Mouse (Mus musculus): ENCODE results near the gene Angptl7.

Angptl7 gene

DNA sequence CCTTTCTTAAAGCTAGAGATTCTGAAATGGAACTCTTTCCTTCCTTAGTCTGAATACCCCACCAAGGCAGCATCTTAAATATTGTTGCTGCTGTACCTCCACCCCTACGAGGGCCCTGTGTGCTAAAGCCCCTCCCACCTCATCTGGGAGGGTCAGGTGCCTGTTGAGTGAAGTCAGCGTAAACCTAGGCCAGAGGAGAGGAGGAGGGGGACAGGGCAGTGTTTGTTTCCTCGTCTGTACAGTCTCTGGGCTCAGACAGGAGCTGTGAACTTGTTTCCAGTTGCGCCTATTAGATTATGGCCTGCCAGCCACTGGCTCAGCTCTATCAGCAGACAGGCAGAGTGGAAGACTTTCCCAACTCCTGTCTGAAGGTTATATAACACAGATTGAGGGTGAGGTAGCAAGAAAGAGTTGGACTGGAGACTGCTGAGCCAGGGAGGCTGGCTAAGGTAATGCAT lies at the start of gene Angptl7:
Angptl7 (minus strand) TSS at position 51 of the 458 bp plus-strand sequence.
- DNase-seq (ENCODE audit: low spot score in 2 of 2): no peak

- peak in 1 of 2 experiments; percentile 29 for DNase-seq (ENCODE audit: low spot score in 2 of 2)
These were observed 48.8 kb upstream of the Angptl7 start for GRCm38 (mm10) chr4:148549106-148549505.

- DNase-seq (ENCODE audit: low spot score in 2 of 2): peak in 1 of 2 experiments; percentile 16
These were observed 35.6 kb upstream of the Angptl7 start for GRCm38 (mm10) chr4:148535876-148536275.

DNA sequence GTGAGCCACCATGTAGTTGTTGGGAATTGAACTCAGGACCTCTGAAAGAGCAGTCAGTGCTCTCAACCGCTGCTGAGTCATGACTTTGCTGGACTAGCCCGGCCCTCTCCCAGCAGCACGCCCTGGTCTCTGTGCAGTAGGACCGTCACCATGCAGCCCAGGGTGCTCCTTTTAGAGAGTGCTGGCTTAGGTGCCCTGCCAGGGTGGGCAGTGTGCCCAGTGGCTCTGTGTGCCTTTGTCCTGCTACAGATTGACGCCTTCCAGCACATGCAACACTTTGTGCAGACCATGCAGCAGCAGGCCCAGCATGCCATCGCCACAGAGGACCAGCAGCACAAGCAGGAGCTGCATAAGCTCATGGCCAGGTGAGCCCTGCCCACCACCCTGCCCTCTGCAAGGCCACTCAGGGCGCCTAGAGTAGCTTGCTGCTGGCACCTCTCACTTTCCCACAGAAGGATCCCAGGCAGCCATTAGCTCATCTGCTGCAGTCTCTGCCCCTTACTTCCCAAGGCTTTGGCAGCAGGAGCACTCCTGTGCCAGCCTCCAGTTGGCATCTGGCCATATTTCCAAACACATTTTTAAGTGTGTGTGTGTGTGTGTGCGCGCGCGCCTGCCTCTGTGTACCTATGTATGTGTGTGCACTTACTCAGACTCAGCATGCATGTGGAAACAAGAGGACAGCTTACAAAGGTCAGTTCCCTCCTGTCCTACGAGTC lies 33.5 kb upstream of the Angptl7 start:
- DNase-seq (ENCODE audit: low spot score in 2 of 2): peak in 1 of 2 experiments; percentile 51

GRCm38 (mm10) chr4:148532516-148532915 lies 32.3 kb upstream of the Angptl7 start:
- no peak for DNase-seq (ENCODE audit: low spot score in 2 of 2)

- DNase-seq (ENCODE audit: low spot score in 2 of 2): no peak
These were observed 31.1 kb upstream of the Angptl7 start for GRCm38 (mm10) chr4:148531341-148531740.

DNA sequence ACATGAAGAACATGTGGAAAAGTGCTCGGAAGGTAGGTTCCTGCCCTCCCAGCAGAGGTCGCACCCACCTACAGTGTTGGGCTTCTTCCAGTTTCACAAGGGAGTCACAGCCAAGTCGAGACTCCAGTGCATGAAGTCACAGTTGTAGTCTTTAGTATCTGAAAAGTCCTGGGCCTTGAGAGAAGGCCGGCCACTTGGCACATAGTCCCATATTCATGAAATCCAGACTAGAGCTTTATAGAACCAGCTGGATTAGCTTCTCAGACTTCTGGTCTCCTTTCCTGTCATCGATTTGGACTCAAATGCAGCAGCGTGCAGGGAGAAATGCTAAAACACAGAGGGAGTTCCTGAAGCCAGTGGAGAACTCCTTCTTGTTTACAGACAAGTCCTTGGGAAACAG lies 30.5 kb upstream of the Angptl7 start:
- DNase-seq (ENCODE audit: low spot score in 2 of 2): no peak

GRCm38 (mm10) chr4:148530351-148530750 lies 30.1 kb upstream of the Angptl7 start:
- DNase-seq (ENCODE audit: low spot score in 2 of 2): no peak

- no peak for DNase-seq (ENCODE audit: low spot score in 2 of 2)
These were observed 27.1 kb upstream of the Angptl7 start for GRCm38 (mm10) chr4:148527158-148527910.

DNA sequence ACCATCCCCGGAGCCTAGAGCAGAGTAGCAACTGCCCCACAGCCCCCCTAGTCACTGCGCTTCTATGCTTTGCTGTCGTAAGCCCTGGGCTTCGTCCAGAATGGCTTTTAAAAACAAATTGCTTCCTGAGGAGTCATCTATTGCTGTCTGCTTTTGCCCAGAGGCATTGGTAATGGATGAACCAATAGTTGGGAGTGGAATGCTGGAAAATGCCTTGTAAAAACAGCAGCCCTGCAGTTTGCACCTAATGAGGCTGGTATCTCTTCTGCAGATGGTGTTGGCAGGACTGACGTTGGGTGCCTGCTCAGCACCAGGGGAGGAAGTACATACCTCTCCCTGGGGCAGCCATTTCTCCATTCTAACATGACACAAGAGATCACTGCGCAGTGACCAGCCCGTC lies 23.3 kb upstream of the Angptl7 start:
- DNase-seq (ENCODE audit: low spot score in 2 of 2): no peak

GRCm38 (mm10) chr4:148518235-148518795 lies 18.1 kb upstream of the Angptl7 start:
- no peak for DNase-seq (ENCODE audit: low spot score in 2 of 2)

- no peak for DNase-seq (ENCODE audit: low spot score in 2 of 2)
These were observed 17.5 kb upstream of the Angptl7 start for GRCm38 (mm10) chr4:148517809-148518208.

- DNase-seq (ENCODE audit: low spot score in 2 of 2): no peak
These were observed 15.1 kb upstream of the Angptl7 start for GRCm38 (mm10) chr4:148515313-148515712.

DNA sequence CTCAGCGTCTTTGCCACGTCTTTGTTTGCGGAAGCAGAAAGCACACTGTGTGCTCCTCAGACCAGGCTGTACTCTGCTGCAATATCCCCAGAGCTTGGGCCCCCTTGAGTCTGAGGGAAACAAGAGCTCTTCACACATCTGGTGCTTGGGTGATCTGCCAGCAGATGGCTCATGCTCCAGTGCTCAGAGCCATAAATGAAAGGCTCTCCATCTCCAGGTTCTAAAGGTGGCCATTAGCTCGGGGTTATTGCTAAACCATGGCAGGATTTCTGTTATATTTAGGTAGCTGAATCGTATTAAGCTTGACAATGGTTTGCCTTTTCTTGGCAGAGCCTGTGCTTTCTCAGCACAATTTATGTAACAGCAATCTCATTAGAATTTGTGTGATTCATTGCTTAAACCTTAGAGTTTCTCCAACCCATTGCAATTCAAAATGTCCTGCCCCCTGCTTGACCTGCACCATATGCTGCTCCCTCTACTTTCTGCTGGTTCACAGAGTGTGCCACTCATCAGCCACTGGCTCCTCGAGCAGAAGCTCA lies 12.8 kb upstream of the Angptl7 start:
- no peak for DNase-seq (ENCODE audit: low spot score in 2 of 2)

DNA sequence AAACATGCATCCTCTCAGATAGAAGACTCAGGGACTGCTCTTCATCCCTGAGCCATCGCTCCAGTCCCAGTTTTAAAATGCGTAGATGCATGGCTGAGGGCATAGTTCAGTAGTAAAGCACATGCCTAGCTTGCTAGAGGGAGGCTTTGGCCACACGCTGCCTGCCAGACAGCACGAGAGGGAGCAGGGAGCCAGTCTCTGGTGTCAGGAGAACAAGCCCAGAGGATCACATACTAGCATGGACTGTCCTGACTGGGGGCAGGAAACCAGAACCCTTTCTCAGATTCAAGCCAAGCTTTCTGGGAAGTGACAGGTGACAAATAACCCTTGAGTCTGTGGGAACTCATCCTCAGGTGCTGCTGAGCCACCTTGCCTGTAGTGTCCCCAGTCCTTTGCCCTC lies 11.1 kb upstream of the Angptl7 start:
- DNase-seq (ENCODE audit: low spot score in 2 of 2): no peak

GRCm38 (mm10) chr4:148510691-148511090 lies 10.4 kb upstream of the Angptl7 start:
- DNase-seq (ENCODE audit: low spot score in 2 of 2): no peak

GRCm38 (mm10) chr4:148509450-148510084 lies 9.3 kb upstream of the Angptl7 start:
- DNase-seq (ENCODE audit: low spot score in 2 of 2): no peak

GRCm38 (mm10) chr4:148508084-148508849 lies 8.0 kb upstream of the Angptl7 start:
- DNase-seq (ENCODE audit: low spot score in 2 of 2): no peak

GRCm38 (mm10) chr4:148507585-148507984 lies 7.3 kb upstream of the Angptl7 start:
- DNase-seq (ENCODE audit: low spot score in 2 of 2): no peak

DNA sequence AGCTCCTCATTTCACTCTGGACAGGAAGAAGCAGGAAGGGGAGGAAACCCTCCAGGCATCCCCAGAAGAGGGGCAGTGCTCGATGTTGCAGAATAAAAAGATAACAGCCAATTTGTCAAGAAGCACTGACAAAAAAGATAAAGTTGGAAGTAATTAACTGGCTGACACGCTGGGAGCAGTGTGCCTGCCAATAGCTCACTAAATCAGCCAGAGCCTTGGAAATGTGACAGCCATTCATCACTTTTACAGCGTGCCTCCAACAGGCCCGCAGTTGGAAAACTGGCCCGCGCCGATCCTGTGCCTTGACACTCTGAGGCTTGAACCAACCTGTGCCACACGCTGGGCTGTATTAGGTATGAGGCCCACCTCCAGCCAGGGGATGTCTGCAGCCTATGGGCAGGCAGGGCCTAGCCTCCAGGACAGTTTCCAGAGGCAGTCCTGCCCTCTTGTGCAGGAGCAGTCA lies 4.3 kb upstream of the Angptl7 start:
- peak in 1 of 2 experiments; percentile 31 for DNase-seq (ENCODE audit: low spot score in 2 of 2)

Measured in cerebellum, postnatal 4 days (tissue).